Mouse (Mus musculus) cerebellum, adult 9-11 months (tissue): ENCODE measurements around the gene Rdh19.
"Not testable (repeated sequence)": the region's sequence is repeated elsewhere in the genome, so short reads cannot be mapped to it uniquely, and the experiment has no call there.

Experiments
- DNase-seq: peaks from one replicate; pipeline ENCODE4 v3.0.0; 2022

Rdh19 gene

DNA sequence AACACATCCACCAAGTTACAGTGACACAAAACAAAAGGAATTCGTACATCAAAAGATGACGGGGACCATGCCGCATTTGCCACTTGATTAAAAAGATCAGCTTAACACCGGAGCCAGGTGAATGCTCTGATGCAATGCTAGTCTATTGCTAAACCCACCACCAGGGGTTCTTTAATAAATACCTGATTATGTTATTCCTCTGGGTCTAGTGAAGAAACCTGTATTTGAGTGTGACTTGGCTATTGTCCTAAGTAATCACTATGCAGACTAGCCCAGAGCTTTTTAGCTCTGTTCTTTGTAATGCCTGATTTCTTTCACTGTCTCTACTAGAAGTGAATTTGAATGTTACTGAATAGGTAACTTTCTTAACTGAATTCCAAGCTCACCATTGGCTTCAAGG, 31.3 kb downstream of the Rdh19 start:
- no peak for DNase-seq

DNA sequence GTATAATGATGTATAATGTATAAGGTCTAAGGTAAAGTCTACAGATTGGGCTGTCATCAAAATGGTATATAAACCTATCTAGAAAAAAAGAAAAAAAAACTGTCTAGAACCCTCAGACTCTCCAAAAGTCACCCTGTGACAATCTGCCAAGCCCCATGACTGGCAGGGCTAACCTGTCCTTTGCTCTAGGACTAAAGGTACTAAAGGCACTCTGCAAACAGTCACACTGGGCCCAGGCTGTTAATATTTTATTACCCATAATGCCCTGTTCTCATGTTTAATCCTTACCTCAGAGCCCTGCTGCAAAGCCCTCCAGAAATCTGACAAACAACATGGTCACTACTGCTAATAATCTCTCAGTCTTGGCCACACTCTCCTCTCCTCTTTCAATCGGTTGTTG, 36.8 kb downstream of the Rdh19 start:
- no peak for DNase-seq

DNA sequence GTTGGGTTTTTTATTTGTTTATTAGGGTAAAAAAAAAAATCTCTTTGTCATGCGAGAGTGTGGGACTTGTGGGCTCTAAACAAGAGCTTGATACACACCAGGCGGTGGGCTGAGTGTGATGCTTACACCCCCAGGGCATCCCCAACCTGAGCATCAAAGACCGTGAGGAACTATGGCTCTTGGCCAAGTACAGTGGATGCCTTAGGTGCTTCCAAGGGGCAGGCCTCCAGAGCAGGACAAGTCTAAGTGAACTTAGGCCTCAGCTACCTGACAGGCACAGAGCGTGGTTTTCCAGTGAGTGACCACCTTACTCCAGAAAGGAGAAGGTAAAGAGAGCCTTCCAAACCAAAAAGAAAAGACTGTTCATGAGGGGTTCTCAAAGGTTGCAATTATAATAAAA, 37.2 kb downstream of the Rdh19 start:
- DNase-seq, result no peak

DNA sequence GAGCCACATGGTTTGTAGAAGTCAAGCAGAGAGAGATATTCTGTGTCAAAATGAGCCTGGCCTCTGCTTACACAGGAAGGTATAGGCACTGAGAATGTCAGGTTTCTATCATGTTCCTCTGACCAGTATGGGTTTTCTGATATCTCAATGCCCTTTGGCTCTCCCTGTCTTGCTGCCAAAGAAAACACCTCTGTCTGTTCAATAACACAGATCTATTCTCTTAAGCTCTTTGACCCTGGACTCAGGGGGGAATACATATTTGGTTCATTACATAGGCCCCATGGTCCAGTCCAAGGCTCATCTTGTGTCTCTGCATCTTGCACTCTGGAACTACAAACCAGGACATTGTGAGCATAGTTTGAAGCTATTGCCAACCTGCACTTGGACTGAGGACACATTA, 38.9 kb downstream of the Rdh19 start, which contains the start of gene Rdh7:
Rdh7 (minus strand) TSS at position 213 of the 400 bp plus-strand sequence.
- DNase-seq, result no peak

DNA sequence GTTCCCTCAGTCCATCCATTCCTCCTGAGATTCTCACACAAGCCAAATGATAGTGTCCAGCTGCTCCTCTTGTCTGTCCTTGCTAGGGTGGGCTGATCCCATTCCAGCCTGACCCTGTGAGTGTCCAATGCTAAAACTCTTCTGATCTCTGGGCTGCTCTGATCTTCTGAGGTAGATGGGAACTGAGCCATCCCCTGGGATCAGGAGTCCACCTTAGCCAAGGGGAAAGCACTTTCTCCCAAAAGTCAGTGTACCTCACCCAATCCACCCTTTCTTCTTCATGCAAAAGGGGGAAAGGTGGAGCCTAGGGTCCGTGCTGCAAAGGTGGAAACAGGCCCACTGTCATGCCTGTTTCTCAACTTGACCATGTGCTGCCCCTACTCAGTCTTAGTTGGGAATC, 41.8 kb downstream of the Rdh19 start:
- DNase-seq, result no peak

DNA sequence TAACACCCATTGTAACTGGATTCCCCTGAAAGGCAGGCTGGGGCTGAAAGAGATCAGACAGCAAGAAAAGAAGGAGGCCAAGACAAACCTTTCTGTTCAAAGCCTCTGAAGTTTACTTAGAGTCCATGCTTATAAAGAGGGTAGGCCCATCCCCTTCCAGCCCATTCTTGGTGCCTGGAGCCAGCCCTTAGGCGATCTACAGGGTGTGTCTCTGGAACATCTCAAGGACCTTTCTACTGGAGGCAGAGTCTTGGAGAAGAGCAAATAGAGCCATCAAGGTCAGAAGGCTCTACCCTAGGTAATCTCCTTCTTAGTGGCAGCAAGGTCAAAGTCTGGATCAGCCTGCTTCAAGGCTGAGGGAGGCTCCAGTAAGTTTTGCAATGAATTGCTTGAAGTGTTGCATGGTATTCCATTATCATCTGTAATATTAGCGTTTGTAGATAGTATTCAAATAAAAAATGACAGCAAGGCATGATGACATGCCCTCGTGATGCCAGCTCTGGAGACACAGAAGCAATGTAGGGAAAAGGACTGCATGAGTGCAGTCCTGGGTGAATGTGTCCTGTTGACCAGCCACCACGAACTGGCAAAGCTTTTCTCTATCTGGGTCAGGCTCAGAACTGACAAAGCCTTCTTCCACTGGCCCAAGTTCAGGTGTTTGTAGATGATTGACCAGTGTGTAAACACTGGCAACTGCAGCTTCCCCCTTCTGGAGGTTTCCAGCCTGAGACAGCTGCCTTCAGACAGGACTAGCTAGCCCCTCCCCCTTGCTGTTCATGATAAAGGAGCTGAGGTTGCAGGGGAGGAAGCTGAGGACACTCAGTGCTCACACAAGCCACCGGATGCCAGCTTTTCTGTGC, 43.7 kb downstream of the Rdh19 start:
- DNase-seq, result not testable (repeated sequence)

DNA sequence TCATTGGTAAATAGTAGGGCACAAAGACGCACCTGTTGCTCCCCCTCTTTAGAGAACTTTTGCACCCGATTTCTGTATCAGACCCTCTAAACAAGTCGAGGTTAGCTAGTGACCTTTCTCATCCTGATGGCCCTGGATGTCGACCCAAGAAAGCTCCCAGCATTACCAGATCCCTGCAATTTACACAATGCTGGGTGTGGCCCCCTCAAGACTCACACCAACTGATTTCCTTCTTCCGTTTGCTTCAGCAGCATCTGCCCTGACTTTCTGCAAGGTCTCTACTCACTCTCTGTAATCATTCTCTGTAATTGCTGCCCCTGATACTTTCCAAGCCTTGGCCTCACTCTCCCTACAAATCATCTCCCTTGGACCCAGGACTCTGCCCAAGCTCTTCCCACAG, 47.0 kb downstream of the Rdh19 start:
- DNase-seq, result no peak

DNA sequence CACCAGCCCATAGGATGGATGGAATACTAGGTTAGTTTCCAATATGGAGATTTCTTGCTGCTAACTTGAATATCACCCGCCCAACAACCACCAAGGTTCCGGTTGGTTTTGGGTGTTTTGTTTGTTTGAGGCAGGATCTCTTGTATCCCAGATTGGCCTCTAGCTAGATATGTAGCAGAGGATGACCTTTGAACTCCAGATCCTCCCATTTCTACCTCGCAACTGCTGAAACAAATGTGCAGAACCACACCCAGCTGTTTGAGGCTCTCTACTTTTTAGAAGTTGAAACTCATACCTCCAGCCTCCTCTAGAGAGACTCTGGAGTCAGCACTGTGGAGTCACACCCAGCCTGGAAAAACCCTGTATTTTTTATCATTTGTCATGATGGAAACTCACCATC, 47.8 kb downstream of the Rdh19 start:
- DNase-seq, result no peak

DNA sequence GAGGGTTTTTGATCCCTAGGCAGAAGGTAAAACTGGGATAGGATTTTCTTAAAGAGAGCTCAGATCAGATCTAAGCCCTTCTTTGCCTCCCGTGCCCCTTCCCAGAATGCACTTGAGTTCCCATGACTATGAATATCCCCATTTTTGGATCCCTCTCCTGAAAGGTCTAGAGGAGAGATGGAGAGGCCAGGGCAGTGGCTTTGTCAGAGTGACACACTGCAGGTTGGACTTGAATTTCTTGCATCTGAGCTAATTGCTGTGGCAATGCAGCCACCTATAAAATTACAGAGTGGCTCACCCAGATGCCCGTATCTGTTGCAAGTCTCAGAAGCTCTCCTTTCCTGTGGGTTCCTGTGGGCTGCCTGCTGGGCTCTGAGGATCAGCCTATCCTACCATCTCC, 48.5 kb downstream of the Rdh19 start, which contains the start of gene Sdr9c7:
Sdr9c7 (plus strand) TSS at position 301 of the 400 bp plus-strand sequence.
- no peak for DNase-seq

DNA sequence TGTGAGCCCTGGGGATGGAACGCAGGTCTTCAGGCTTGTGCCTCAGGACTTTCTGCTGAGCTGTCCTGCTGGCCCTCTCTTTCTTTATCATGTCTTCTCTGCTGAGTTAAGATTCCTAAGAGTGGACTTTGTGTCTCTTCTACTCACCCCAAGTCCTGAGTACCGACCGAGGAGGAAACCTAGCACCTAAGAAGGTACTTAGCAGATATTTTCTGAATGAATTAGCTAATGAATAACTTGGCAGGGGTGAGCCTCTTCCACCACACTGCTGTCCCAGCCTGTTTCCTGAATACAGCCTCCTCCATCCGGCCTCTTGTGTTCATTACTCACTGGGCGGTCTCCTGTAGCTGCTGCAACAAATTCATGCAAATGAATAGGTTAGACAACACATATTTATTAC, 50.1 kb downstream of the Rdh19 start:
- no peak for DNase-seq

DNA sequence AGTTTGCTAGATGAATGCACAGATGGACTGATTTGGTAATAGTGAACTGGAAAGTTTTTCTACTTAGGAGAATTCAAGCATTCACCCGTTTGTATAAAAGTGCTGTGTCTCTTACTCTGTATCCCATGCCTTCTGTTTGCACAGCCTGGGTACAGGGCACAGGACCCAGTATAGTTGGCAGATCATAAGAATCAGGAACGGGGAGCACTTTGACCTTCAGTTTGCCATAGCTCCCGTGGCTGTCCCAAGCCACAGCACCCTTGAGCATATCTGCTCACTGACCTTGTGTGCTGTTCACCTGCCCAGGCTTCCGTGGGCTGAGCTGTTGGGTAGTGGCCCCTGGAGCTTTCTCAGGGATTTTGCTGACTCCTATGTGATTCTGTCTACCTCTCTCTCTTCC, 52.0 kb downstream of the Rdh19 start:
- no peak for DNase-seq

DNA sequence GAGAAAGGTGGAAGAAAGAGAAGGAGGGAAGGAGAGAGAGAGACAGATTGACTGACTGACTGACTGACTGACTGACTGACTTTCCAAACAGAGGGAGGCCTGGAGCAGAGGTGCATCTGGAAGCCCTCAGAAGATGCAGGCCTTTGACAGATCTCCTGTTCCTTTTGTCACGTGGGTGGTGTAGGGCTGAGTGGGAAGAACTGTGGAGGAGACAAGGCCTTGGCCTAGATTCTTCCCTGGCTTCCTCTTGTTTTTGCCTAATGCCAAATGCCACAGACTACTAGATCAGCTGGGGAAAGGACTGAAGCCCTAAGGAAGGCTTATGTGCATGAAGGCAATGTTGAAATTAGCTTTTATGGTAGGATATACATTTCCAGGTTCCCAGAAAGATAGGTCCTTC, 53.4 kb downstream of the Rdh19 start:
- no peak for DNase-seq

DNA sequence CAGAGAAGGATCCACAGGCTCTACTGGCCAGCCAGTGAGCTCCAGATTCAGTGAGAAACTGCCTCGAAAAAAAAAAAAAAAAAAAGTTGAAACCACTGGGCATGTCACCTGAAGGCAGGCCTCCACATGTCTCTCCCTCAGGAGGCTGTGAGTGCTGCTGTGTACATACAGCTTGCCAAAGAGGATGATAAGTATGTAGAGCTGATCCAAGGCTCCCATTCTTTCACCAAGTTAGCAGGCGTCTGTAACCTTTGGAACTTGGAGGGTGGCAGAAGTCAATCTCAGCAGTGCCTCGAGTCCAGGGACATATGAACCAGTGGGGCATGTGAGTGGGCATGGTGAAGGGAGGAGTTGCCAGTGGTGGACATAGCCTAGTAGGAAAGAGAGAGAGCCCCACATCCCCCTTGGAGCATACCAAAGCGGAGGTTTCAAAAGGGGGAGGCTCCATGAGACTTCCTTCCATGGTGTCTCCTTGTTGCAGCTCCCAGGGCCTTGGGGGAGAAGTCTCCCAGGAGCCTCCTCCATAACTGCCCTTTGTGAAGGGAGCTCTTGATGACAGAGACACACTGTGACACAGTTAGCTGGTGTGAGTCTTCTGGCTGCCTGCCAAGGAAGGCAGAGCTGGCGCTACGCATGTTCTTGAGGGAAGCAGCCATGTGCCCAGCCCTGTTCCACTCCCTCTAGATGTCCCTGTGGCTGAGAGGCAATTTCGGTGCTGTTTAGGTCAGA, 55.2 kb downstream of the Rdh19 start:
- DNase-seq, result no peak

DNA sequence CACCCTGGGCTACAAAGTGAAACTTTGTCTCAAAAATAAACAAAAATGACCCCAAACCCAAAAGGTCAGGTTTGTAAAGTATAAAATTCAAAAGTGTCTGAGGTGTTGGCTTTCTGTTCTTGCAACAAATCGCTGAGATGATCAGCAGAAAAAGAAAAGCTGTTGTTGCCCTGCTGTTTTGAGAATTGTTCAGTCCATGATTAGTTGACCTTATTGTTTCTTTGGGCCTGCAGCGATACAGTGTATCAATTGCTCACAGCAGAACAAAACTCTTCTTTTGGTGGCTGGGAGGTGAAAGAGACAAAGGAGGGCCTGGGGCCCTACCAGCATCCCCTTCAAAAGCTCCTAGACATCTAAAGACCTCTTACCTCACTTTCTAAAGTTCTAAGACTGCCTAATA, 56.4 kb downstream of the Rdh19 start:
- no peak for DNase-seq

DNA sequence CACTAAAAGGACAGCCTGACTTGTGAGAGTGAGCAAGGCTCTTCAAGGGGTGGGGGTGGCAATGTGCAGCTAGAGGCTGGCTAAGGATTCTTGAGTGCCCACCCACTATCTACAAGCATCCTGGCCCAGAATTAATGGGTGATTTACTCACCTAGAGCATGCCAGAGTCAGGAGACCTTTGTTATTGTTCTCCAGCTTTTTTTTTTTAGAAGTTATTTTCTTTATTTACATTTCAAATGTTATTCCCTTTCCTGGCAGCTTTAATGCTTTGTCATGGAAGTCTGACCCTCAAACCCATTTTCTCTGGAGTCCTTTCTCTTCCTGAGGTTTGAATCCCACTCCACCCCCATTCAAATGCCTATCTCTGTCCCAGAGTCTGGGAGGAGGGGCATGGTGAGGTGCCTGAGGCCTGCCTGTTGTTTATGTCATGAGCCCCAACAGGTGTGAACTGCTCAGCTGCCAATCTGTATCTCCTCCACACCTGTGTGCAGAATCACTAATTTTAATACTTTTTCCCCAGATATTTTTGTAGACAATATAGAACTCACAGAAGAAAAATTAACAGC, 57.7 kb downstream of the Rdh19 start:
- DNase-seq, result no peak
